Mouse (Mus musculus): Measurements from ENCODE around the gene Dera. TPM values are rescaled to one million over a fixed set of nuclear protein-coding genes. Genes with fewer than 3 reads are reported as not detected.

Gene Dera
- polyA plus RNA-seq, 1 experiment, result 17.5 TPM

- no peak overlapping the region for H3K4me2 ChIP-seq (ENCODE audit: low read depth)
- H3K36me3 ChIP-seq (ENCODE audit: control insufficient read depth, insufficient read depth), result no peaks in the 10 kb centered on the region
- TF ChIP-seq MYOG (IDR thresholded peaks at IDR 0.05; ENCODE audit: control insufficient read depth in 1 of 3, insufficient read depth in 1 of 3, insufficient read length in 2 of 3, low read depth in 2 of 3) (no peak), MAX (IDR thresholded peaks at IDR 0.05; ENCODE audit: low read depth) (no peak), POLR2A (IDR thresholded peaks at IDR 0.05; ENCODE audit: insufficient read length, low read depth) (no peak), MYOD1 (IDR thresholded peaks at IDR 0.05; ENCODE audit: control insufficient read depth in 1 of 3, insufficient read length in 2 of 3, low read depth in 2 of 3) (no peak), TCF12 (IDR thresholded peaks at IDR 0.05; ENCODE audit: insufficient read depth, poor library complexity, severe bottlenecking) (no peak), POLR2AphosphoS2 (IDR thresholded peaks at IDR 0.05; ENCODE audit: insufficient read length, low read depth) (no peak), E2F4 (IDR thresholded peaks at IDR 0.05; ENCODE audit: insufficient read depth) (no peak), TCF3 (IDR thresholded peaks at IDR 0.05; ENCODE audit: insufficient read length, low read depth) (no peak), CEBPB (IDR thresholded peaks at IDR 0.05; ENCODE audit: insufficient read depth, poor library complexity, severe bottlenecking) (no peak), SRF (IDR thresholded peaks at IDR 0.05; ENCODE audit: control insufficient read depth, insufficient read length, low read depth) (no peak)
- no peak overlapping the region for H3ac ChIP-seq (ENCODE audit: control insufficient read depth, insufficient read length)
- H3K79me2 ChIP-seq (ENCODE audit: control insufficient read depth, insufficient read depth), result no peaks in the 10 kb centered on the region
- H3K4me3 ChIP-seq, result no peak overlapping the region
- H3K27me3 ChIP-seq (ENCODE audit: control insufficient read depth, insufficient read depth, insufficient read length), result no peaks in the 10 kb centered on the region
These were observed 41.6 kb upstream of the Dera start for GRCm38 (mm10) chr6:137712654-137713309.

GRCm38 (mm10) chr6:137713310-137713664 is 41.1 kb upstream of the Dera start:
- H3K4me3 ChIP-seq, result no peak overlapping the region
- no peak overlapping the region for H3K4me2 ChIP-seq (ENCODE audit: low read depth)
- no peaks in the 10 kb centered on the region for H3K36me3 ChIP-seq (ENCODE audit: control insufficient read depth, insufficient read depth)
- no peaks in the 10 kb centered on the region for H3K79me2 ChIP-seq (ENCODE audit: control insufficient read depth, insufficient read depth)
- no peaks in the 10 kb centered on the region for H3K27me3 ChIP-seq (ENCODE audit: control insufficient read depth, insufficient read depth, insufficient read length)
- TF ChIP-seq REST (IDR thresholded peaks at IDR 0.05; ENCODE audit: insufficient read depth, insufficient read length), result no peak
- no peak for TF ChIP-seq E2F4 (IDR thresholded peaks at IDR 0.05; ENCODE audit: insufficient read depth)
- no peak for TF ChIP-seq USF1 (IDR thresholded peaks at IDR 0.05; ENCODE audit: low read depth)
- TF ChIP-seq CEBPB (IDR thresholded peaks at IDR 0.05; ENCODE audit: insufficient read depth, poor library complexity, severe bottlenecking), result no peak
- TF ChIP-seq SRF (IDR thresholded peaks at IDR 0.05; ENCODE audit: control insufficient read depth, insufficient read length, low read depth), result no peak
- no peak for TF ChIP-seq POLR2AphosphoS2 (IDR thresholded peaks at IDR 0.05; ENCODE audit: insufficient read length, low read depth)
- TF ChIP-seq MYOD1 (IDR thresholded peaks at IDR 0.05; ENCODE audit: control insufficient read depth in 1 of 3, insufficient read length in 2 of 3, low read depth in 2 of 3), result no peak
- no peak overlapping the region for H3ac ChIP-seq (ENCODE audit: control insufficient read depth, insufficient read length)

- Histone ChIP-seq H3K4me2 (ENCODE audit: low read depth) (no peak overlapping the region), H3ac (ENCODE audit: control insufficient read depth, insufficient read length) (no peak overlapping the region), H3K27me3 (ENCODE audit: control insufficient read depth, insufficient read depth, insufficient read length) (no peaks in the 10 kb centered on the region), H3K36me3 (ENCODE audit: control insufficient read depth, insufficient read depth) (no peaks in the 10 kb centered on the region), H3K4me3 (no peak overlapping the region), H3K79me2 (ENCODE audit: control insufficient read depth, insufficient read depth) (no peaks in the 10 kb centered on the region)
- no peak for TF ChIP-seq MYOG (IDR thresholded peaks at IDR 0.05; ENCODE audit: control insufficient read depth in 1 of 3, insufficient read depth in 1 of 3, insufficient read length in 2 of 3, low read depth in 2 of 3)
- TF ChIP-seq SRF (IDR thresholded peaks at IDR 0.05; ENCODE audit: control insufficient read depth, insufficient read length, low read depth), result no peak
- TF ChIP-seq E2F4 (IDR thresholded peaks at IDR 0.05; ENCODE audit: insufficient read depth), result no peak
- TF ChIP-seq MAX (IDR thresholded peaks at IDR 0.05; ENCODE audit: low read depth), result no peak
- no peak for TF ChIP-seq POLR2AphosphoS2 (IDR thresholded peaks at IDR 0.05; ENCODE audit: insufficient read length, low read depth)
These were observed 37.5 kb upstream of the Dera start for GRCm38 (mm10) chr6:137716802-137717201.

GRCm38 (mm10) chr6:137722220-137722931 is 32.0 kb upstream of the Dera start:
- H3ac ChIP-seq (ENCODE audit: control insufficient read depth, insufficient read length), result no peak overlapping the region
- no peak overlapping the region for H3K4me3 ChIP-seq
- peaks cover 2% of the 10 kb centered on the region for H3K27me3 ChIP-seq (ENCODE audit: control insufficient read depth, insufficient read depth, insufficient read length)
- no peak for TF ChIP-seq TCF3 (IDR thresholded peaks at IDR 0.05; ENCODE audit: insufficient read length, low read depth)
- TF ChIP-seq SRF (IDR thresholded peaks at IDR 0.05; ENCODE audit: control insufficient read depth, insufficient read length, low read depth), result no peak
- no peak for TF ChIP-seq CEBPB (IDR thresholded peaks at IDR 0.05; ENCODE audit: insufficient read depth, poor library complexity, severe bottlenecking)
- TF ChIP-seq E2F4 (IDR thresholded peaks at IDR 0.05; ENCODE audit: insufficient read depth), result no peak
- no peak for TF ChIP-seq POLR2AphosphoS2 (IDR thresholded peaks at IDR 0.05; ENCODE audit: insufficient read length, low read depth)
- no peak for TF ChIP-seq MYOD1 (IDR thresholded peaks at IDR 0.05; ENCODE audit: control insufficient read depth in 1 of 3, insufficient read length in 2 of 3, low read depth in 2 of 3)
- TF ChIP-seq MAX (IDR thresholded peaks at IDR 0.05; ENCODE audit: low read depth), result no peak
- TF ChIP-seq MYOG (IDR thresholded peaks at IDR 0.05; ENCODE audit: control insufficient read depth in 1 of 3, insufficient read depth in 1 of 3, insufficient read length in 2 of 3, low read depth in 2 of 3), result no peak
- TF ChIP-seq POLR2A (IDR thresholded peaks at IDR 0.05; ENCODE audit: insufficient read length, low read depth), result no peak
- H3K79me2 ChIP-seq (ENCODE audit: control insufficient read depth, insufficient read depth), result no peaks in the 10 kb centered on the region
- H3K4me2 ChIP-seq (ENCODE audit: low read depth), result no peak overlapping the region
- H3K36me3 ChIP-seq (ENCODE audit: control insufficient read depth, insufficient read depth), result no peaks in the 10 kb centered on the region

GRCm38 (mm10) chr6:137723898-137724297 is 30.4 kb upstream of the Dera start:
- Histone ChIP-seq H3K27me3 (ENCODE audit: control insufficient read depth, insufficient read depth, insufficient read length) (peaks cover 14% of the 10 kb centered on the region), H3K79me2 (ENCODE audit: control insufficient read depth, insufficient read depth) (no peaks in the 10 kb centered on the region), H3K4me2 (ENCODE audit: low read depth) (no peak overlapping the region), H3K36me3 (ENCODE audit: control insufficient read depth, insufficient read depth) (no peaks in the 10 kb centered on the region), H3K4me3 (no peak overlapping the region), H3ac (ENCODE audit: control insufficient read depth, insufficient read length) (no peak overlapping the region)
- TF ChIP-seq MYOG (IDR thresholded peaks at IDR 0.05; ENCODE audit: control insufficient read depth in 1 of 3, insufficient read depth in 1 of 3, insufficient read length in 2 of 3, low read depth in 2 of 3), result no peak
- TF ChIP-seq MYOD1 (IDR thresholded peaks at IDR 0.05; ENCODE audit: control insufficient read depth in 1 of 3, insufficient read length in 2 of 3, low read depth in 2 of 3), result no peak
- TF ChIP-seq CEBPB (IDR thresholded peaks at IDR 0.05; ENCODE audit: insufficient read depth, poor library complexity, severe bottlenecking), result no peak
- no peak for TF ChIP-seq TCF3 (IDR thresholded peaks at IDR 0.05; ENCODE audit: insufficient read length, low read depth)
- no peak for TF ChIP-seq REST (IDR thresholded peaks at IDR 0.05; ENCODE audit: insufficient read depth, insufficient read length)
- no peak for TF ChIP-seq USF1 (IDR thresholded peaks at IDR 0.05; ENCODE audit: low read depth)
- TF ChIP-seq POLR2A (IDR thresholded peaks at IDR 0.05; ENCODE audit: insufficient read length, low read depth), result no peak
- no peak for TF ChIP-seq MAX (IDR thresholded peaks at IDR 0.05; ENCODE audit: low read depth)
- TF ChIP-seq POLR2AphosphoS2 (IDR thresholded peaks at IDR 0.05; ENCODE audit: insufficient read length, low read depth), result no peak
- no peak for TF ChIP-seq E2F4 (IDR thresholded peaks at IDR 0.05; ENCODE audit: insufficient read depth)
- no peak for TF ChIP-seq TCF12 (IDR thresholded peaks at IDR 0.05; ENCODE audit: insufficient read depth, poor library complexity, severe bottlenecking)
- TF ChIP-seq SRF (IDR thresholded peaks at IDR 0.05; ENCODE audit: control insufficient read depth, insufficient read length, low read depth), result no peak
